Mouse (Mus musculus): ENCODE measurements around the gene Rin3. TPM values are rescaled to one million over a fixed set of nuclear protein-coding genes. Genes with fewer than 3 reads are reported as not detected.

Rin3 gene
- total RNA-seq, 2 experiments from 2014 or later, result 7.8 to 9.1 TPM

DNA sequence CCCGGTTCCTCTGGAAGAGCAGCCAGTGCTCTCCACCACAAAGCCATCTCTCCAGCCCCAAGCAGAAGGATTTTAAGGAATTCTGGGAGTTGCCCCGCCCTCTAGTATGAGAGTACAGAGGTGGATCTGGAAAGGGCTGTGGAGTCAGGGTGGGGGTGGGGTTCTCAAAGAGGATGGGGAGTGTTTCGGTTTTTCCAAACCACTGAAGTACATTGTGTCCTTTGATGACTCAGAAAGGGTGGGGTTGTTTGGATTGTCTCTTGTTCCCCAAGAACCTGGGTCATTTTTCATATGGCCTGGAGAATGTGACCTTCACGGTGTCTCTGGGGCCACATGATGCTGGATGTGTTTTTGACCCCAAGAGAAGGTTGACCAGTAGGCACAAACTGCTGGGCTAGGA, 45.2 kb downstream of the Rin3 start:
- DNase-seq (ENCODE audit: low spot score), result no peak

DNA sequence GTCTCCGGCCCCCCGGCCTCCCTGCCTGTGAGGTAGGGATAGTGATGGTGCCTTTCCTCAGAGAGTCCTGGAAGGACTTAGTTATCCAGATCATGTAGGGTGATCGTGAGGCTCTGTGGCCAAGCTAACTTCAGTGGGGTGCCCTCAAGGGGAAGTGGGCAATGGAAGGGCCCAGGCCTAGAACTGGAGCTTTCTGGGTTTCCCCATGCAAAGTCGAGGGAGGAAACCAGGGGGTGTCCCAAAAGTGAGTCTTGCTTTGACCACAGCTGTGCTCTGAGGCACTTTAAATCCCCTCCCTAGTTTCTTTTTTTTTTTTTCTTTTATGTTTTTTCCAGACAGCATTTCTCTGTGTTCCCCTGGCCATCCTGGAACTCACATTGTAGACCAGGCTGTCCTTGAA, 47.3 kb downstream of the Rin3 start:
- no peak for DNase-seq (ENCODE audit: low spot score)

DNA sequence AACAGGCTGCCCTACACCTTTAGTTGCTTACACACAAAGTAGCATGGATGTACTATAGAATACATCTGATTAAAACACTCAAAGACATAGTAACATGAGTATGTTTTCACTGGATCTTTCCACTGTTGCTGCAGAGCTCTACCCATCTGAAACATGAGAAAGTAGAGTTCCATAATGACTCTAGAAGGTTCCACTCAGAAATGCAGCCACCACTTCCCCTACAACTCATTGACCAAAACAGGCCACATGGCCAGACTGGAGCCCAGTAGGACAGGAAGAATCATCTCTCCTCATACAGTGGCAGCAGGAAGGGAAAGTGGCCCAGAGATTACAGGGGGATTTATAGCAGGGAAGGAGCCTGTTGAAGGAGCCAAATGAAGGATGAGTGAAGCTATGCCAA, 47.9 kb downstream of the Rin3 start:
- DNase-seq (ENCODE audit: low spot score), result no peak

DNA sequence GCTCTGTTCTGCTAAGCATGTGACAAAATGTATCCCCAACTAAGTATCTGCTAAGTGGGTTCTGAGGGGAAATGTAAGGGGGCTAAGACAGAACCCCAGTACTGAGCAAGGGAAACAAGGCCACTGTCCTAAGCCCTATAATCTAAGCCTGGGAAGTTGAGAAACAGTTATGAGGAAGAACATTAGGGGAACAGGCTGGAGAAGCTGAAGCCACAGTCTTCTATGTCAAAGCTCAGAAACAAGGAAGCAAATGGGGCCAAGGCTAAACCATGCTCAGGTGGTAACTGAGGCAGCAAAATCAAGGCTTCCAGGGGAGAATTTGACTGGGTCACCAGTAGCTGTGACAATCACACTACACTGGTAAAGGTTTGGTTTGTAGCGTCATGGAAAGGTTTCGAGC, 50.3 kb downstream of the Rin3 start:
- no peak for DNase-seq (ENCODE audit: low spot score)

DNA sequence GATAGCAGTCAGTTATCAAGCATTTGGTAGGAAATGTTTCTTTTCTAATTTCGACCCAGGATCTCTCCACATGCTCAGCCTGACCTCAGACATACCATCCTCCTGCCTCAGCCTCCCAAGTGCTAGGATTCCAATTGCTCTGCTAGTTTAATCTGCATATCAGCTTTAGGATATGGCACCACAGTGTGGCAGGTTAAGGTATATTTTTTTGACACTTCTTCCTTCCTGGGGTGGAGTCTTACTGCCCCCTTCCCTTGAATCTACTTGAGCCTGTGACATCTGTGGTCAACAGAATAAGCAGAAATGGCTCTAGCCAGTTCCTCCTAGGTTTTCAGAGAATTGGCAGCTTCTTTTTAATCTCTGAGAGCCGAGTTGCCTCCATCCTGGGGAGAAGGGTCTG, 56.2 kb downstream of the Rin3 start:
- no peak for DNase-seq (ENCODE audit: low spot score)

DNA sequence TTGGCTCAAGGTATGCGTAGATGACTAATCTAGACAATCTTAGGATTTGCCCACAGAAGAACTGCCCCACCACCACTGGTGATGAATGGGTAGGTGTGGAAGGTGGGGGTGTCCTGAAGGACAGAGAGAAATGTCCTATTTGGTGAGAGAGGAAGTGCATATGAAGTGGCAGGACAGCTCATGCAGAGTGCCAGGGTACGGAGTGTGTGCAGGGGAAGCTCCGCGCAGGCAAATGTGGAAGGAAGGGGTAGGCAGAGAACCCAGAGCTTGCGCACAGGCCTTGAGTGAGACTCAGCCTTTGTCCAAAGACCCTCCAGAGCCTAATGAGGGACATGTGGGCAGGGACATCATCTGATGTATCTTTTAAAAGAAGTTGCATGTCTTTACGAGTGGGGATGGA, 57.6 kb downstream of the Rin3 start:
- DNase-seq (ENCODE audit: low spot score), result no peak

DNA sequence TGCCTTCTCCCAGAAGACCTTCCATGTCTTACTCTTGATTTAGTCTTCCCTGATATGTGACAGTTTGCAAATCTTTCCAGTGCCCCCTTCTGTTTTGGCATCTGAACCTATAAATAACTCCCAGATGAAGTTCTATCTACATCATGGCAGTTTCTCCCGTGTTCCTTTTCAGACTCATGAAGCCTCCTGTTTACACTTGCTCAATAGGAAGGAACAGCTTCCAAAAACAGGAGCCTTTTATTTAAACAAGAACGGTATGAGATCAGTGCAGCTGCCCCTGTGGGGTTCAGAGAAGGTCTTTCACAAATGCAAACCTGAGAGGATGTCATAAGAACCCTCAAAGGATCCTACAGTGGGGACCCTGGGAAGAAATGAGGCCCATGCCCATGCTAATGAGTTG, 59.3 kb downstream of the Rin3 start:
- no peak for DNase-seq (ENCODE audit: low spot score)

DNA sequence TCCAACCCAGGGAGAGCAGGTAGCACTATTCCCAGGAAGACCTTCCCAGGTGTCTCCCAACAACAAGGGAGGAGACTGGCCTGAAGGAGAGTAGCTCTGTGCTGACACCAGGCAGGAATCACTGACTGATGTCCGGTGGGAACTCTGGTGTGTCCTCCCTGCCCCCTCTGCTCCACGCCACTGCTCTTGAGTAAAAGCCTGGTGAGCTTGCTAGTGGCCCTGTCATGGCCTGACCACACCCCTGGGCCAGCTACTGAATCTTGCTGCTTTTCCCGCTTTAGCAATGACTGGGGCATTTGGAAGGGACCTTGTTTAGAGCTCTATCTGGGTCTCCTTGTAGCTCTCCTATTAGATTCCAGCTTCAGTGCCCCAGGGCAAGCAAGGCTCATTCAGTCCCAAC, 59.8 kb downstream of the Rin3 start:
- DNase-seq (ENCODE audit: low spot score), result no peak

DNA sequence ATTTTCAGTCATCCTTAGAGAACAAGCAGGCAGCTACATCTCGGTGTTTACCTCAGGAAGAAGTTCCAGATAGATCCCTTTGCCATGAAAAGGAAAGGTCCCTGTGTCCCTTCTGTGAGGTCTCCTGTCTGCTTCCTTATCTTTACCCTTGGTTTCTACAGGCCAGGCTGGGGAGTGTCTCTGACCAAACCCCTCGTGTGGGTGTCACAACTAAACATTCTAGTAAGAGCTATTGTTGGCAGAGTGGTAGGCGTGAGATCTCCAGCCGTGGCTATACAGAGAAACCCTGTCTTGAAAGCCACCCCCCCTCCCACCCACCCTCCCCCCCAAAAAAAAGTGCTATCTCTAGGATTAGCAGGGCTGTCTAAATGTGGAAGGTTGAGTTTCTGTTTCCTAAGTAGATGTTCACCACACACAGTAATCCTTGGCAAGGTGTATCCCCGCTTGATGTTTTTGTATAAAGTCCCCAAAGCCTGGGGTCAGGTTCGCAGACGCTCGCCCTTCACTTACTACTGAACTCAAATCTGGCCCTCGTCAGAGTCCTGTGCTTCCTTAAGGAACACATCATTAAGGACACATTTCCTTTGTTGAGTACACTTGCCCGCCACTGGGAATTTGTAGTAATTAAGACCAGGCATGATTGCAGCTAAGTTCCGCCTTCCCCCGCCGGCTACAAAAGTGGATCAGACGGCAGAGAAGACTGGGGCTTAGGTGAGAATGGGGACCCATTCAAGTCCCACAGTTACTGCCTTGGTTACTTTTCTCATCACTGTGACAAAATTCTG, 62.4 kb downstream of the Rin3 start:
- DNase-seq (ENCODE audit: low spot score), result no peak

DNA sequence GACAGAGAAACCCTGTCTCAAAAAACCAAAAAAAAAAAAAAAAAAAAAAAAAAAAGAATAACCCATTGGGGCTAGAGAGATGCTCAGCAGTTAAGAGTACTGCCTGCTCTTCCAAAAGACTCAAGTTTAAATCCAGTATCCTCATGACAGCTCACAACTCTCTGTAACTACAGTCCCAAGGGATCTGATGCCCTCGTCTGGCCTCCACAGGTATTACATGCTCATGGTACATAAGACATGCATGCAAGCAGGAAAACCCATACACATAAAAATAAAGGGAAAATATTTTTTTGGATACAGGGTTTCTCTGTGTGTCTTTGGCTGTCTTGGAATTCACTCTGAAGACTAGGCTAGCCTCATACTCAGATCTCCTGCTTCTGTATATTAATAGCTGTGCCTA, 63.7 kb downstream of the Rin3 start:
- peak; percentile 38 for DNase-seq (ENCODE audit: low spot score)

DNA sequence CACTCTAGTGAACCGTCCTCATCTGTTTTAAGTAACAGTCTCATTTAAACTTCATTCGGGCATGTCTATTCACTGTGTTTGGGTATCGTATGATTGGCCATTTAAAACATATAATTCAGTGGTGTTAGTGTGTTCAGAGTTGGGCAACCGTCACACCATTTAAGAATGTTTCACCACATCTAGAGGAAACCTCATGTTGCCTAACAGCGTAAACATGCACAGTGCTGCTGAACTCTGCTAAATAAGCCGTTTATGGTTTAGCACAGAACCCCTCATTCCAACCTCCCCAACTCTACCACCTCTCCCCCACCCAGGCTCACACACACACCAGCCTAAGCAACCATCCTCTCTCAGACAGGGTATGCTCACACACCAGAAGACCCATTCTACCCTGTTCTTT, 65.6 kb downstream of the Rin3 start:
- DNase-seq (ENCODE audit: low spot score), result no peak

DNA sequence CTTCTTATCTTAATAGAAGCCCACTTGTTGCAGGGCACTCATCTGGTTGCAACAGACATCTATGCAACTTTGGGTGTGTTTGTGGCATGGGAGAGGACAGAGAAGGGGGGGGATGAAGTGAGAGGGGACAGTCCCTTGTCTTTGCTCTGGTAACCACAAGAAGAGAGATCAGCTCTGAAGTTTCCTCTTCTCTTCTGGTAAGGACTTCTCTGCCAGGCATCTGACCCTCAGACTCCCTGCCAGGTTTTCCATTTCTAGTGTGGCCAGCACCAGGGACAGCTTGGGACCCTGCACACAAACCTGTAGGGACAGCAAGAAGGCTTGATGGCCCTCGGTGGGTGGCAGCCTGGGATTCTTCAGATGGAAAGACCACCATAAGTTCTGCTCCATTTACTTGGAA, 68.1 kb downstream of the Rin3 start:
- DNase-seq (ENCODE audit: low spot score), result no peak

DNA sequence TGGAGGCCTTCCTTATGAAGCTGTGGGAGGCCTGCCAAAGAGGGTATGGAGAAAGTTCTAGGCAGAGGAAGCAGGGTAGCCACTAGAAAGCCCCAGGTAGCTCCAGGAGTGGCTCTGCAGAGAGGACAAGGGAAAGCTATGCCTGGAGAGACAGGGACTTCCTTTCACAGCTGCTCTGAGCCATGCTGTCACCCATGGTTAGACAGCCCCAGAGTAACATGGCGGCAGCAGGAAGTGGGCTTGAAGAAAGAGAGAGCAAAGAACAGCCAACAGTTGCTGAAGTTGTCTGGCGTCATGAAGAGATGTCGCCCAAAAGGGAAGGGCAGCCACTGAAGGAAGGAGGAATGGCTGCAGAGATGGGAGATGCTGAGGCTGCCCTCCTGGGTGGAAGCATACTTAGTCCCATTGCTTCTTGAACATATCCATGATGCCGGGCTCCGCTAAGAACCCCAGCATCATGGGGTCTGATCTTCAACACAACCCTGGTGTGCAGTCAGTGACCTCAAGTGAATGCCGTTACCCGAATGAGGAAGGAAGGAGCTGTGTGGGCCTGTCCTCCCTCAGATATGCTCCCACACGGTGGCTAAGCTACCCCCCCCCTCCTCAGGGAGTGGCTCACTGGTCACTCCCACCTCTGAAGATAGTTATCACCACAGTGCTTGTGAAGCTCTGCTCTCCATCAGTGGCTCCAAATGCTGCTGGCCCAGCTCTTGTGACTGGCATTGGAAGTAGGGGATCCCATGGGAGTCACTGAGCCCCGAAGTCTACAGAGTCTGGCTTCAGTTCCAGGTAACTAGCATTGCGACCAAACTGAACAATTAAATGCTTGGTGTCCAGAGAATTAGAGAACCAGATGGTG, 71.5 kb downstream of the Rin3 start:
- DNase-seq (ENCODE audit: low spot score), result no peak

DNA sequence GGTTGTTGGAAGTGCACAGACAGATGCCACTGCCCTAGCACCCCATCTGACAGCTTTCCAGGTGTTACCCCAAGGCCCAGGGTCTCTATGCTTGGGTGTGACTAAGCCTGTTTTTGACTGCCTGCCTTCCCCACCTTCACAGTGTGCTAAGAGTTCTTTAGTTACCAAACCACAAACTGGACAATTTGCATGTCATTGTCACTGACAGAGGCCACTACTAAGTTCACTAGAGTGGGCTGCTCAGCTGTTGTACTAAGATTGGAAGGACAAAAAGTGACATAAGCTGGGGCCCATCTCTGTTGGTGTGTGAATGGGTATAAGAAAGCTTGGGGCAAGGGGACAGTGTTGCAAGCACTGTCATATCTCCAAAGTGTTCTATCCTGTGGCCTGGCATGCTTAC, 72.9 kb downstream of the Rin3 start:
- no peak for DNase-seq (ENCODE audit: low spot score)

DNA sequence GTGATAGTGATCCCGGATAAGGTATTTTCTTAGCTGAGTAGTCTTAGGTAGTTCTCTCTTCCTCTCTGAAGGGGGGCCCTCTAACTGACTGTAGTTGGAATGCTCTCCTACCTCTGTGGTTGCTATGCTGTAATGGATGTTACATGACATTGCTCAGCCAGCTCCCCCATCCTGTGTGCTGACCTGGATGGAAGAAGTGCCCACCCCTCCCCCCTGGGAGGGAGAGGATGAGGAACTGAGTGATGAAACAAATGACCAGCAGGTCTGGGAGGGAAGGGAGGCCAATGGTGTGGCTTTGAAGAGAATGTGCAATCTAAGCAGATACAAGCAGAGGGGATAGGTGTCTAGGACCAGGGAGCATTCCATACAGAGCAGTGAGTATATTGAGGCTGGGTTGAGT, 73.9 kb downstream of the Rin3 start:
- no peak for DNase-seq (ENCODE audit: low spot score)

DNA sequence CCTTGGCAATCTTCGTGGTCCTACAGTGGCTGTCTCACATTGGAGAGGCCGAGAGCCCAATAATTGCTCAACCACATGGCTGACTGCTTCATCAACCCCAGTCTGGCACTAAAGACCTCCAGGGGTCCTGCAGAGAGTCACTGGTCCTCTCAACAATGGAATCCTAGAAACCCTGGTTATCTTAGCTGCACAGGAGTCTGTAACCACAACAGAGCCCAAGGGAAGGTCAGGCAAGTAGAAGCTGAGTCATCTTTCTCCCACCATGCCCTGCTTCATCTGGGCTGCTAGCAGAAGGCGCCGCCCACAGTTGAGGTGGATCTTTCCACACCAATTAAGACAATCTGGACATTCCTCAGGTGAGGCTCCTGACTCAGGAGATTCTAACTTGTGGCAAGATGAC, 76.5 kb downstream of the Rin3 start:
- no peak for DNase-seq (ENCODE audit: low spot score)

DNA sequence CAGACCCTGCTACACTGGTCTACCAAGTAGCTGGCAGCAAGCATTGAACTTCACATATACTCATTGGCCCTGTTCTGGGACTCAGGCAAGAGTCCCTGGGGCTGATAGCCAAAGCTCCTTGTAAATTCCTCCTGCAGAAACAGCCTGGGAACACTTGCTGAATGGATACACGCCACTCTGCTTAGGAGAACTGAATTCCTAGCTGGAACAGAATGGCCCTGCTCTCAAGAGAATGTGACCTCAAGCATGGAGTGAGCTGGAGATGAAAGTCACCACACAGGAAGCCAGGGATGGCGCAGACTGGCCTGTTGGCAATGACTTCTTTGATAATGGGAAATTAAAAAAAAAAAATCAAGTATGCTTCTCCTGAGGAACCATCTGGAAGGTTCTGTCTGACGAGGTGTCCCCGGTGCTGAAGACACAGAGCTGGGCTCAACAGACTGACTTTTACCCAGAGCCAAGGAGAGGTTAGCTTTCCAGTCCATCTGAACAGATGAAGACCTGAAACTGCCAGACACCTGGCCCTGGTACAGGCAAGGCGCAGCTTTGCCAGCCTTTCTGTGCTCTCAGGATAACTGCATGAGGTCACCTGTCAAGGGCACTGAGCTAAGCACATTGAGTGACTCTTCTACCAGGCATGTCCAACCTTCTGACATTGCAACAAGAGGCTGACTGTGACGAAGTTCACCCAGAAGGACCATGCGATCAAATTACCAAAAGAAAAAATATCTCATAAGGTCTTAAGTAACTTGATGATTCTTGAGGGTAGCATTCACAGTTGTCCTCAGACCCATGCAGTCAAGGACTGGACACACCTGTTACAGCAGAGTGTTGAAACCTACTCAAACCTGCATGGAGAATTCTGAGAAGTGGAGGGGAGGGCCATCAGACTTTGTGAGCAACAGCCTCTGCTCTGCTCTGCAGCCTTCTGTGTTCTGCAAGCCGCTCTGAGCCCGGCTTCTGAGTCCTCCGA, 78.6 kb downstream of the Rin3 start:
- DNase-seq (ENCODE audit: low spot score), result no peak

DNA sequence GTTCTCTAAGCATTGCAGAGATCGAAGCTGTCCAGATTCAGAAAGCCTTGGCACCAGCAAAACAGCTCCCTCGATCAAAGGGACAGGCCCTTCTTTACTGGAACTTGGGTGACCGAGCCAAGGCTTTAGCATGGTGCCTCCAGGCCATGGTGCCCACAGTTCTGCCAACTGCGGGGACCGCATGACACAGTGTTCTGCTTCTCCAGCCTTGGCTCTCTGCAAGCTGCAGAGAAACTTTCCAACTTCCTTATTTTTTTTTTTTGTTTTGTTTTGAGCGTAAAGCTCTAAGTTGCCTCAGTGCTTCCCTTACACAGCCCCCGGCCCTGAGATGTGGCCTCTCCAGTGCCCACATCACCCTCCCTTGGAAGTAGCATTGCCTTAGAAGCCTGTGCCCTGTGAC, 82.2 kb downstream of the Rin3 start:
- no peak for DNase-seq (ENCODE audit: low spot score)

DNA sequence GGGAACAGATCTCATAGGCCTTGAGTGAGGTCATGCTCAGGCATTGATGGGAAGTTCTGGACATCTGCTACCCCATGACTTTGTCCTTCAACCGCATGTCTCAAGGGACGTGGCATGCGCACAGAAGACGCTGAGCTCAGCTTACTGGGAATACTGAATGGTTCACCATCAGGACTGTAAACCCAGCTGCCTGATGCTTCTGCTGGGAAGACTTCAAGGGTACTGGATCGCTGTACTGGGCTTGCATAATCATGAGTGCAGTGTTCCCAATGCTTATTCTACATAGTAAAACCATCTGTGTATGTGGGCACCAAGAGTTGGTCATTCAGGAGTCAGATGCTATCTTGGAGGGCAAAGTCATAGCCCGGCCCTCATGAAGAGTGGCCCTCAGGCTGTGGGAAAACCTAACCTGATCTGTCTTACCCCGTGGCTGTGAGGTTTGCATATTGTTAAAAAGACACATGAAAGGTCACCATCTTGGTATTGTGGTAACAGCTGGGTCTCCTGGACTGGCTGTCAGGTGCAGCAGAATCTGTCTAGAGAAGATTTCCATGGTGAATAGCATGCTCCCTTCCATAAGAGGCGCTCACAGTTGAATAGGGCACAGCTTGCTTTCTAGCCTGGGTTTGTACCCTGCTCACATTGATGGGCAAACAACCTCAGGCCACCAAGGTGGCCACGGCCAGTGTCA, 83.4 kb downstream of the Rin3 start:
- DNase-seq (ENCODE audit: low spot score), result no peak

DNA sequence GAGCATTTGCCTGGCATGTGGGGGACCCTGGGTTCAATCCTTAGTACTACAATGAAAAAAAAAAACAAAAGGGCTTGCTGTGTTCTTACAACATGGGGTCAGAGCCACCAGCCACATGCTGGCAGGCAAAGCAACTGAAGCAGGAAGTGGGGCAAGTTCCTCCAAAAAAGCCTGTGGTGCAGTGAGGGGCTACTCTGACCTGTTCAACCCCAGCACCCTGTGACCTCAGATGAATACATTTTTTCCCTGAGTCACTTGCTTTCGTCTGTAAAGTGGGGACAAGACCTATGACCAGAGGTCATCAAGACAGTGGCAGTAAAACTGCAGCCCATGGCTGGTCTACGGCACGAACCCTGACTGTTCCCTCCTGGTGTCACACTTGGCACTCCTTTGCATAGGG, 84.2 kb downstream of the Rin3 start:
- DNase-seq (ENCODE audit: low spot score), result no peak

DNA sequence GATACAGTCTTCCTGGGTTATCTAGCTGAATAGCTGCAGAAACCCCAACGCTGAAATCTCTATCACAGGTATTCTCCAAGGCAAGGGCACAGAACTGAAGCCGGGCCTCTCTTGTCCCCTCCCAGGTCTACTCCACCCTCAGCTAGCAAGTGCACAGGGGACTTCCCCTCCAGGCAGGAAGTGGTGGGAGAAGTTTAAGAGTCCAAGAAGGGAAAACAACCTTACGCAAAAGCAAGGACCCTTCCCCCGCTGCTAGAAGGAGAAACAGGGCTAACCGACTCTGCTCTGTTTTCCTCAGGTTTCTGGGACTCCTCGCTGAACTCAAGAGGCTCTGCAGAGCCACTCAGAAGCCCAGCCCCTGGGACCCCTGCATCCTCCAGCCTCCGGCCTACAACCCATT, 85.2 kb downstream of the Rin3 start:
- no peak for DNase-seq (ENCODE audit: low spot score)

Data from gastrocnemius, adult 18-20 months (tissue).